Mouse (Mus musculus) heart, postnatal 0 days (tissue): Measurements from ENCODE around the gene Gm20696. TPM values are rescaled to one million over a fixed set of nuclear protein-coding genes. Genes with fewer than 3 reads are reported as not detected.

Experiments
- ATAC-seq: fragments of 200-750 bp; cut with Nextera tagmentation; 2 replicates; pipeline ENCODE4 v1.8.0; 2017; ENCODE audit warnings: low read depth, moderate number of reproducible peaks, moderate library complexity; ENCODE audit not compliant: insufficient read depth
- DNase-seq: peaks from one replicate; pipeline ENCODE4 v3.0.0-alpha.2; 2016; ENCODE audit warnings: low spot score
- H3K27ac ChIP-seq: fragments of 300-500 bp; sonication (generic); 2 replicates; pipeline ENCODE4 v1.5.1; 2014; ENCODE audit warnings: low read depth, mild to moderate bottlenecking
- H3K27me3 ChIP-seq: fragments of 300-500 bp; sonication (generic); 2 replicates; pipeline ENCODE4 v1.6.1; 2014; ENCODE audit warnings: low read length, mixed read lengths; ENCODE audit not compliant: control insufficient read depth, insufficient read depth
- H3K36me3 ChIP-seq: fragments of 300-500 bp; sonication (generic); replicated peaks from 2 replicates; pipeline ENCODE4 v1.6.1; 2014; ENCODE audit warnings: low read length, mixed read lengths; ENCODE audit not compliant: control insufficient read depth, insufficient read depth
- H3K4me1 ChIP-seq: fragments of 300-500 bp; sonication (generic); 2 replicates; pipeline ENCODE4 v1.6.1; 2014; ENCODE audit warnings: antibody characterized with exemption; ENCODE audit not compliant: control insufficient read depth, insufficient read depth
- H3K4me2 ChIP-seq: fragments of 300-500 bp; sonication (generic); 2 replicates; pipeline ENCODE4 v1.6.1; 2014; ENCODE audit warnings: low read depth, mild to moderate bottlenecking, low read length, moderate library complexity
- H3K4me3 ChIP-seq: fragments of 300-500 bp; sonication (generic); 2 replicates; pipeline ENCODE4 v1.5.1; 2014; ENCODE audit warnings: low read depth, low read length
- H3K9ac ChIP-seq: fragments of 300-500 bp; sonication (generic); replicated peaks from 2 replicates; pipeline ENCODE4 v1.6.1; 2014; ENCODE audit warnings: low read depth, low read length, mixed read lengths
- H3K9me3 ChIP-seq: fragments of 300-500 bp; sonication (generic); replicated peaks from 2 replicates; pipeline ENCODE4 v1.6.1; 2016; ENCODE audit warnings: low read length; ENCODE audit not compliant: control insufficient read depth
- CTCF ChIP-seq: IDR thresholded peaks from 2 replicates; pipeline ENCODE4 v1.5.1; 2016; ENCODE audit warnings: antibody characterized with exemption, control low read depth, low read depth
- EP300 ChIP-seq: IDR thresholded peaks from 2 replicates; pipeline ENCODE4 v1.6.1; 2016; ENCODE audit warnings: antibody characterized with exemption, low read depth
- WGBS: fragments of 180-500 bp; shearing (Covaris S2); extraction: QIAGEN DNeasy Blood & Tissue Kit; methylation state at CpG from one replicate; pipeline ENCODE4 v1.1.7; 2014; 5-methylcytosine and 5-hydroxymethylcytosine counted together
- polyA plus RNA-seq: library from polyadenylated mRNA; unstranded; fragments of >200 nt; fragmentation: Nextera tagmentation; extraction: Ambion mirVana; gene quantifications from 2 replicates; pipeline ENCODE4 v1.2.1, GENCODE M21; 2015
- total RNA-seq: library from RNA; depleted of rRNA; stranded (reverse); fragments of >200 nt; gene quantifications from 2 replicates; pipeline ENCODE4 v1.2.3, GENCODE M21; 2014; ENCODE audit warnings: low replicate concordance

Gene Gm20696
- total and polyA plus RNA-seq, 2 experiments from 2014 or later = 0.95 to 2.0 TPM

DNA sequence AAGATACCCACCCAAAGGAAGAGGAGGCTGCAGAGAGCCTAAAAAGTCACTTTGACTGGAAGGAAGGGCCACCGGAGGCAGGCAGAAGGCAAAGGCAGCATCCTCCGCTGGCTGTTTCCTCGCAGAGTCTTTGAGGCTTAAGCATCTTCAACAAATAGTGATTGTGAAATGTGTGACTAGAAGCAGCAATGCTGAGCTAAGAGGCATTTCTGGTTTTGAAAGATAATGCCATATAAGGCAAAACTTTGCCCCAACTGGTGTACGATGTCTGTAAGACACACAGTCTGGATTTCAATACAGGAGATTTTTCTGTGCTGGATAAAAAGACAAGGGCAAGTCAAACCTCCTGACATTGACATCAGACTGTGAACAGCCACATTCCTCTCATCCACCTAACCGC, 195.7 kb downstream of the Gm20696 start:
- no peaks in the 10 kb centered on the region for H3K27me3 ChIP-seq
- DNase-seq = no peak
- 73% methylated on average over 5 of the region's 5 CpGs for WGBS
- H3K4me3 ChIP-seq = no peak overlapping the region
- no peaks in the 10 kb centered on the region for H3K36me3 ChIP-seq
- no peak overlapping the region for H3K4me2 ChIP-seq
- no peak overlapping the region for H3K9ac ChIP-seq
- ATAC-seq = no peak
- H3K9me3 ChIP-seq = no peaks in the 10 kb centered on the region
- no peak overlapping the region for H3K27ac ChIP-seq
- TF ChIP-seq EP300 (no peak), CTCF (no peak)
- H3K4me1 ChIP-seq = no peaks in the 10 kb centered on the region

DNA sequence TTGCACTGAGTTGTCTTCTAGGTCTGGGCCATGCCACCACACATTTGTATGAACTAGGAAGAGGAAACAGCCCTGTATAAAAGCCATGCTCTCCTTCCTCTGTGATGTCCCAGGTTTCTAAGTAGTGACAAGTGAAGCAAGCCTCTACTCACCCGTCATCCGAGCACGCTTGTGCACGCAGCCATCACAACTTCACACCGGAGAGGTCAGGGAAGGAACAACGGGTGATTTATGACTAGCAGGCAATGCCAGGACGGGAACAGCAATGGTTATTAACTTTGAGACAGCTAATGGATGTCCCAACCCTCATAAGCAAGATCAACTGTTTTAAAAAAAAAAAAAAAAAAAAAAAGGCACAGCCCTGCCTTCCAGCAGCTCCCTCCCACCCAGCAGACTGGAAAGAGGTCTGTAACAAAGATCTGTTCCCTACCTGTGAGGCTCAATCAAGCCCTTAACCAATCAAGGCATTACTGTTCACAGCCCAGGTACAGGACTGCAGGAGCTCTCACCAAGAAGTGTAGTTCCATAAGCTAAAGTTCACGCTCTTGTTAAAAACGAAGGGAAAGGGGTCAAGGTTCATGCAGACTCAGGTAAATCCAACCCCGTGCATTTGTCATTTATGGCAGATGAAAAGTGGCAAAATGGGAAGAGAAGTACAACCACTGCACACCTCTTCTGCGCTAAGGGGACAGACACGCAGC, 197.3 kb downstream of the Gm20696 start:
- Histone ChIP-seq H3K4me1 (no peaks in the 10 kb centered on the region), H3K9me3 (no peaks in the 10 kb centered on the region), H3K4me2 (no peak overlapping the region), H3K27ac (no peak overlapping the region), H3K4me3 (no peak overlapping the region), H3K36me3 (no peaks in the 10 kb centered on the region), H3K27me3 (no peaks in the 10 kb centered on the region), H3K9ac (no peak overlapping the region)
- TF ChIP-seq EP300 (no peak), CTCF (no peak)
- DNase-seq (no peak), ATAC-seq (no peak)
- 90% methylated on average over 12 of the region's 12 CpGs for WGBS

DNA sequence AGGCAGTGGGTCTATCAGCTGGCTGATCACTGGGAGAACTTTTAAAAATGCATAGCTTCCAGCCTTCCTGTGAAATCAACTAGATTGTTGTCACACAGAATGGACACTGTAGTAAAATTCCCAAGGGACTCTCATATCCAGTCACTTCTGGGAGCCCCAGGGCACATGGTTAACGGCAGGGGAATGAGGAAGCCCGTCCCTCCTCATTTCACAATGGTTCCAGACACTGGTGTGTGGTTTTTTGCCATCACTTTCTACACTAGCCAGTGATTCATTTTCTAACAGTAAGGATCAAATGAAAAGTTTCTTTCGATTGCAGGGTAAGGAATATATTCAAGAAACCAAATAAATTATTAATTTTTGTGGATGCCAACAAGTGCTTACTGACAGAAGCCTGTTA, 198.8 kb downstream of the Gm20696 start:
- WGBS = 62% methylated on average over 3 of the region's 3 CpGs
- DNase-seq = no peak
- TF ChIP-seq EP300 (no peak), CTCF (no peak)

DNA sequence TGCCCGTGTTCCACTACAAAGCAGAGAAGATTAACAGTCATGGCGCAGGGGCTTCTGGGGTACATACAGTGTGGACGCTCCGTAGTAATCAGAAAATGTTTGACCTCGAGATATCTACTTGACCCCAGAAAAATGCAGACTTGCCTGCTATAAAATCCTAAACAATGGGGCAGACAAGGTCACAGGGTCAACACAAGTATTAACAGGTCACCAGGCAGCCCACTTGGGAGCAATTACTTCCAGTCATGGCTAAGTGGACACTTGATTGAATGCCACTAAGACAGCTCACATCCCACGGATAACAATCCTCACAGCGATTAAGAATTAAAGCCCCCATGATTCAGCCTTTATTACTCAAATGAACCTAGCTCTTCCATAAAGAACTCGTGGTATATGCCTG, 199.5 kb downstream of the Gm20696 start:
- no peak overlapping the region for H3K9ac ChIP-seq
- no peak overlapping the region for H3K27ac ChIP-seq
- no peak overlapping the region for H3K4me2 ChIP-seq
- H3K36me3 ChIP-seq = no peaks in the 10 kb centered on the region
- no peaks in the 10 kb centered on the region for H3K9me3 ChIP-seq
- H3K4me3 ChIP-seq = no peak overlapping the region
- no peaks in the 10 kb centered on the region for H3K4me1 ChIP-seq
- TF ChIP-seq EP300 (no peak), CTCF (no peak)
- no peak for DNase-seq
- WGBS = 52% methylated on average over 8 of the region's 8 CpGs
- H3K27me3 ChIP-seq = no peaks in the 10 kb centered on the region
- ATAC-seq = no peak

More for the DNA sequence above, 198.8 kb downstream of the Gm20696 start:
- Histone ChIP-seq H3K4me3 (no peak overlapping the region), H3K9me3 (no peaks in the 10 kb centered on the region), H3K36me3 (no peaks in the 10 kb centered on the region), H3K4me2 (no peak overlapping the region), H3K27ac (no peak overlapping the region), H3K27me3 (no peaks in the 10 kb centered on the region), H3K9ac (no peak overlapping the region), H3K4me1 (no peaks in the 10 kb centered on the region)
- no peak for ATAC-seq

DNA sequence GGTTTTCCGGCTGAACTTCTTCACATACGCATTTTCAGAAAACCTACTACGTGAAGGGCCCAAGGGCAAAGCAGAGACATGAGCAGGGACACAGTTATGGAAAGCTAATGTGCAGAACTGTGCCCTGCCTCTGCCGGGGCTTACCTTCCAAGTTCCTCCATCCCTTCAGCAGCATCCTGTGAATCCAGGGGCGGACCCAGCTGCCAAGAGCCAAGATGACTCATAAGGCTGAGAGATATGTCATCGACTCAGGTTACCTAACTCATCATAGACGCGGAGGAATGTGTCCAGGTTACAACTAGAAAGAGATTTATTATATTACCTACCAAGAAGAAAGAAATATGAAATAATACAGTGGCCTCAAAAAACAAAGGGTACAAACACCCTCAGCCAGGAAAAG, 200.2 kb downstream of the Gm20696 start:
- no peaks in the 10 kb centered on the region for H3K36me3 ChIP-seq
- H3K4me1 ChIP-seq = no peaks in the 10 kb centered on the region
- H3K4me3 ChIP-seq = no peak overlapping the region
- ATAC-seq (no peak), DNase-seq (no peak)
- WGBS = 64% methylated on average over 8 of the region's 8 CpGs
- TF ChIP-seq EP300 (no peak), CTCF (no peak)
- no peaks in the 10 kb centered on the region for H3K9me3 ChIP-seq
- H3K27ac ChIP-seq = no peak overlapping the region
- no peak overlapping the region for H3K9ac ChIP-seq
- no peak overlapping the region for H3K4me2 ChIP-seq
- H3K27me3 ChIP-seq = no peaks in the 10 kb centered on the region

DNA sequence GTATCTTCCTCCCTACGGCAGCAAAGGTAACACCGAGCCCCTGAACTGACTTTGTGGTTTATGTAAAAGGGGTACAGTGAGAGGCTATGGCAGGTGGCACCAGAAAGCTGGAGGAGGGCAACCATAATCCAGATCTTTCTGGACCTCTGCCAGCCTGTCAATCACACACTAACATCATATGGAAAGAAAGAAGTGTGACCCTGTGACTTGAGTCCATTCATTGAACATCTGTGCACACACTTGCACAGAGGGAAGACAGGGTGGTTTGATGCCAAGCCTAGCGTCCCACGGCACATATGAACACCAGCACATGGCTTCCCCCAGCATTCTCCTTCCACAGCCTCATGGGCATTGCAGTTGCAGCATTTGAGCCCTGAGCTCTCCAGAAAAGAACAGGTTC, 202.1 kb downstream of the Gm20696 start:
- Histone ChIP-seq H3K36me3 (no peaks in the 10 kb centered on the region; the same call in 1 of the 2 replicates), H3K27ac (no peak overlapping the region), H3K4me2 (no peak overlapping the region), H3K4me1 (no peaks in the 10 kb centered on the region), H3K9ac (no peak overlapping the region), H3K4me3 (no peak overlapping the region), H3K9me3 (no peaks in the 10 kb centered on the region), H3K27me3 (no peaks in the 10 kb centered on the region)
- no peak for DNase-seq
- 94% methylated on average over 4 of the region's 4 CpGs for WGBS
- TF ChIP-seq EP300 = no peak
- no peak for TF ChIP-seq CTCF
- ATAC-seq = no peak
